Mouse (Mus musculus) midbrain, embryonic 14.5 days (tissue): ENCODE measurements at regions not wholly inside any gene's neighbourhood (a gene's known extent, or its start where the extent isn't known, plus 50 kb on each side); places are given as distances from the start of the nearest gene placed in this dataset.

ENCODE experiments used
- ATAC-seq: fragments of 200-750 bp; cut with Nextera tagmentation; 2 replicates; pipeline ENCODE4 v1.8.0; 2017; ENCODE audit warnings: moderate number of reproducible peaks, moderate library complexity; ENCODE audit not compliant: low FRiP score, low TSS enrichment
- DNase-seq: peaks from one replicate; pipeline ENCODE4 v3.0.0-alpha.2; 2015
- H3K27ac ChIP-seq: fragments of 300-500 bp; sonication (generic); replicated peaks from 2 replicates; pipeline ENCODE4 v1.5.1; 2014; ENCODE audit warnings: mild to moderate bottlenecking, low read depth, low read length, moderate library complexity
- H3K27me3 ChIP-seq: fragments of 300-500 bp; sonication (generic); 2 replicates; pipeline ENCODE4 v1.6.1; 2014; ENCODE audit warnings: low read length, control low read depth, mixed read lengths; ENCODE audit not compliant: control insufficient read depth, insufficient read depth
- H3K36me3 ChIP-seq: fragments of 300-500 bp; sonication (generic); 2 replicates; pipeline ENCODE4 v1.6.1; 2014; ENCODE audit warnings: low read length, control low read depth; ENCODE audit not compliant: control insufficient read depth, insufficient read depth
- H3K4me1 ChIP-seq: fragments of 300-500 bp; sonication (generic); 2 replicates; pipeline ENCODE4 v1.6.1; 2014; ENCODE audit warnings: mild to moderate bottlenecking, antibody characterized with exemption, low read length, control low read depth; ENCODE audit not compliant: control insufficient read depth, insufficient read depth
- H3K4me2 ChIP-seq: fragments of 300-500 bp; sonication (generic); 2 replicates; pipeline ENCODE4 v1.6.1; 2014; ENCODE audit warnings: mild to moderate bottlenecking, low read length, moderate library complexity
- H3K4me3 ChIP-seq: fragments of 300-500 bp; sonication (generic); replicated peaks from 2 replicates; pipeline ENCODE4 v1.5.1; 2014; ENCODE audit warnings: low read depth, low read length
- H3K9ac ChIP-seq: fragments of 300-500 bp; sonication (generic); replicated peaks from 2 replicates; pipeline ENCODE4 v1.6.1; 2014; ENCODE audit warnings: mild to moderate bottlenecking, low read length, moderate library complexity
- H3K9me3 ChIP-seq: fragments of 300-500 bp; sonication (generic); 2 replicates; pipeline ENCODE4 v1.6.1; 2016; ENCODE audit warnings: low read length, control low read depth, mixed read lengths; ENCODE audit not compliant: control insufficient read depth
- WGBS: fragments of 180-500 bp; shearing (Covaris S2); extraction: QIAGEN DNeasy Blood & Tissue Kit; methylation state at CpG from one replicate; pipeline ENCODE4 v1.1.7; 2014; 5-methylcytosine and 5-hydroxymethylcytosine counted together

DNA sequence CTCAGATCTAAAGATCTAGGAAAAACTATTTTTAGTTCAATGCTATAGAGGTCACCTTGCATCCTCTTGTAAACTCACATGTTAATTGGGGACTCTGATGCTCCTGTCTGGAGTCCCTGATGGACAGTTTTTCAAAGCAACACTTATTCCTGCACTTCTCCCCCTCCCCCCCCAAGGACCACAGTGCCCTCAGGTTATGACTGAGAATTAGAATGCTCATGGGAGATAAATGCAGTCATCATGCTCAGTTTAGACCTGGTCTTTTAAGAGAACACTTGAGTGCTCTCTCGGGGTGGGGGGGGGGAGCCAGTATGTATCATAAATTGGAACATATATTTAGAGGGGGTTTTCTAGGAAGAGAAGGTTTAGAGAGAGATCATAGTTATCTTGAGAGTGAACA lies 58.0 kb upstream of the Ado start:
- H3K36me3 ChIP-seq, result no peaks in the 10 kb centered on the region
- no peak for ATAC-seq
- H3K9ac ChIP-seq, result no peak overlapping the region
- no peaks in the 10 kb centered on the region for H3K9me3 ChIP-seq
- no peak overlapping the region for H3K4me2 ChIP-seq
- no peak for DNase-seq
- no peak overlapping the region for H3K27ac ChIP-seq
- no peaks in the 10 kb centered on the region for H3K27me3 ChIP-seq
- no peaks in the 10 kb centered on the region for H3K4me1 ChIP-seq
- WGBS, result 90% methylated on average over 1 of the region's 1 CpGs
- no peak overlapping the region for H3K4me3 ChIP-seq

DNA sequence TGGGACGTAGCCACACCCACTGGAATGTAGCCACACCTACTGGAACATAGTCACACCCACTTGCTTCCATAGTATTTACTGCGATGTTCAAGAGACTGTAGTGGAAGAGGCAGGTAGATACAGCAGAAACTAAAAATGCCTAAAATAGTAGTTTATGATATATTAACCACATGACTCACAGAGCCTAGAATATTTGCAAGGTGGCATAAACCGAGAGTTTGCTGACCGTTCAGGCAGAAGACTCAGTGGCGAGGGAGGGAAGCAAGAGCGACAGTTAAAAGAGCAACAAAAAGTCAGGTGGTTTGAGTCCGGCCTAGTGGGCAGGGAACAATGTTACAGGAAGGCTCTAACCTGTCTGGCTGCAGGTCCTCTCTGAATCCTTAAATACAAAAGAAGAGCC lies 50.6 kb upstream of the Ado start:
- Histone ChIP-seq H3K9me3 (no peaks in the 10 kb centered on the region), H3K9ac (no peak overlapping the region), H3K4me1 (no peaks in the 10 kb centered on the region), H3K4me3 (no peak overlapping the region), H3K27me3 (no peaks in the 10 kb centered on the region), H3K27ac (no peak overlapping the region), H3K4me2 (no peak overlapping the region), H3K36me3 (no peaks in the 10 kb centered on the region)
- WGBS, result 93% methylated on average over 7 of the region's 7 CpGs
- no peak for DNase-seq
- no peak for ATAC-seq

DNA sequence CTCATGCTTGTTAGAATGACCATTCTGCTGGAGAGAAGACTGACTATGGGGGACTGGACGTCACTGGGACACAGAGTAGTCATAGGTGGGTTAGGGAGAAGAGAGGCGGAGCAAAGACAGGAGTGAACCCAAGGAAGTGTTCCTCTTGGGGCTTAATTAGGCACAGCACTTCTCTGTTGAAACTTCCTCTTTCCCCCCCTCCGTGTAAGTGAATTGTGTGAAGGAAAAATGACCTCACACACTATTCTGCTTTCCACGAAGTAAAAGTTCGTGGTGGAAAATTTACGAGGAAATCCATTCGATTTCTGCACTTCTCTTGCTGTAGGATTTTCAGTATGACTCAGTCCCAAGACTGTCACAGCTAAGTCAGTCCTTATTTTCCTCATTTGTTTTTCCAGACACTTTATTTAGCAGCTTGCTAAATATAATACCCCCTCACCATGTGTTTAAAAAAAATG lies 49.9 kb upstream of the Ado start:
- Histone ChIP-seq H3K27ac (no peak overlapping the region), H3K4me1 (no peaks in the 10 kb centered on the region), H3K36me3 (no peaks in the 10 kb centered on the region), H3K27me3 (no peaks in the 10 kb centered on the region), H3K4me2 (no peak overlapping the region), H3K9me3 (no peaks in the 10 kb centered on the region), H3K9ac (no peak overlapping the region), H3K4me3 (no peak overlapping the region)
- 82% methylated on average over 7 of the region's 7 CpGs for WGBS
- ATAC-seq, result no peak
- no peak for DNase-seq
